Mouse (Mus musculus) frontal cortex, postnatal 25 days (tissue): ENCODE results near the gene Prss33.
A peak's percentile ranks its signal among the peaks of the same experiment; 100 is the strongest.

Experiments used
- DNase-seq, 2 experiments: peaks; one replicate each; pipeline ENCODE4 v3.0.0; 2022; ENCODE audit warnings: low spot score in 2 of 2

Prss33 gene

GRCm38 (mm10) chr17:23785561-23786471 lies 50.0 kb downstream of the Prss33 start, which contains the start of gene Flywch2:
Flywch2 (minus strand) TSS chr17:23786081.
- peak; percentile 71 to 75 for DNase-seq

- DNase-seq: no peak
These were observed 52.5 kb downstream of the Prss33 start for GRCm38 (mm10) chr17:23783352-23783751.
